Mouse (Mus musculus) testis, adult 2 months (tissue): ENCODE measurements around the gene Nipsnap2. TPM values are rescaled to one million over a fixed set of nuclear protein-coding genes. Genes with fewer than 3 reads are reported as not detected.
"Not testable (repeated sequence)": the region's sequence is repeated elsewhere in the genome, so short reads cannot be mapped to it uniquely, and the experiment has no call there.

Source experiments
- H3K27ac ChIP-seq: fragments of 200-500 bp; 2 replicates; pipeline ENCODE4 v1.5.1; 2012; ENCODE audit warnings: low read depth, low read length; ENCODE audit not compliant: control insufficient read depth, insufficient read depth
- H3K27me3 ChIP-seq: fragments of 200-500 bp; 2 replicates; pipeline ENCODE4 v1.6.1; 2012; ENCODE audit warnings: mild to moderate bottlenecking, low read length, moderate library complexity; ENCODE audit not compliant: control insufficient read depth, insufficient read depth
- H3K36me3 ChIP-seq: fragments of 200-500 bp; 2 replicates; pipeline ENCODE4 v1.6.1; 2012; ENCODE audit warnings: mild to moderate bottlenecking, low read length; ENCODE audit not compliant: control insufficient read depth, insufficient read depth
- H3K4me1 ChIP-seq: fragments of 200-500 bp; 2 replicates; pipeline ENCODE4 v1.6.1; 2012; ENCODE audit warnings: low read length; ENCODE audit not compliant: control insufficient read depth, insufficient read depth
- H3K4me3 ChIP-seq: fragments of 200-500 bp; 2 replicates; pipeline ENCODE4 v1.5.1; 2012; ENCODE audit warnings: low read depth, mild to moderate bottlenecking, low read length, moderate library complexity, mixed read lengths; ENCODE audit not compliant: control insufficient read depth
- CTCF ChIP-seq: fragments of 200-500 bp; IDR thresholded peaks from 2 replicates; pipeline ENCODE4 v1.5.1; 2012; ENCODE audit warnings: low read depth, mild to moderate bottlenecking, inconsistent platforms, low read length, moderate library complexity; ENCODE audit not compliant: control insufficient read depth, insufficient read depth, insufficient replicate concordance
- POLR2A ChIP-seq: fragments of 200-500 bp; IDR thresholded peaks from 2 replicates; pipeline ENCODE4 v1.6.1; 2012; ENCODE audit warnings: low read depth, mild to moderate bottlenecking, inconsistent platforms, low read length, moderate library complexity; ENCODE audit not compliant: control insufficient read depth
- polyA plus RNA-seq: library from polyadenylated mRNA; depleted of rRNA; stranded (reverse); fragments of >200 nt; gene quantifications from 2 replicates; pipeline ENCODE4 v1.2.3, GENCODE M21; 2012

Gene Nipsnap2
- polyA plus RNA-seq, 1 experiment: 15.6 TPM

GRCm38 (mm10) chr5:129770443-129771355, 45.8 kb downstream of the Nipsnap2 start:
- TF ChIP-seq POLR2A (no peak), CTCF (no peak)
- H3K27me3 ChIP-seq: no peaks in the 10 kb centered on the region
- no peak overlapping the region for H3K27ac ChIP-seq
- H3K4me3 ChIP-seq: no peak overlapping the region
- H3K4me1 ChIP-seq: no peaks in the 10 kb centered on the region
- peaks cover 2% of the 10 kb centered on the region for H3K36me3 ChIP-seq

- H3K4me1 ChIP-seq: no peaks in the 10 kb centered on the region
- peaks cover 2% of the 10 kb centered on the region for H3K36me3 ChIP-seq
- TF ChIP-seq POLR2A: no peak
- no peak for TF ChIP-seq CTCF
- no peak overlapping the region for H3K4me3 ChIP-seq
- no peaks in the 10 kb centered on the region for H3K27me3 ChIP-seq
- no peak overlapping the region for H3K27ac ChIP-seq
Measured at GRCm38 (mm10) chr5:129772433-129772832, 47.6 kb downstream of the Nipsnap2 start.

GRCm38 (mm10) chr5:129773330-129773729, 48.5 kb downstream of the Nipsnap2 start:
- not testable (repeated sequence) for H3K4me3 ChIP-seq, H3K27me3 ChIP-seq, H3K4me1 ChIP-seq, H3K27ac ChIP-seq, H3K36me3 ChIP-seq

- Histone ChIP-seq H3K36me3 (no peaks in the 10 kb centered on the region; the same call in 1 of the 2 replicates), H3K27me3 (no peaks in the 10 kb centered on the region), H3K4me1 (peaks cover 8% of the 10 kb centered on the region), H3K4me3 (no peak overlapping the region), H3K27ac (no peak overlapping the region)
- TF ChIP-seq POLR2A (no peak), CTCF (no peak)
Measured at GRCm38 (mm10) chr5:129774661-129775060, 49.8 kb downstream of the Nipsnap2 start.

- Histone ChIP-seq H3K27ac (no peak overlapping the region), H3K36me3 (no peaks in the 10 kb centered on the region; the same call in 1 of the 2 replicates), H3K27me3 (no peaks in the 10 kb centered on the region), H3K4me1 (peaks cover 8% of the 10 kb centered on the region), H3K4me3 (peak overlapping the region; percentile 78)
- TF ChIP-seq CTCF (no peak), POLR2A (no peak)
Measured at GRCm38 (mm10) chr5:129778348-129778995, 53.6 kb downstream of the Nipsnap2 start.

GRCm38 (mm10) chr5:129778996-129779716, 54.3 kb downstream of the Nipsnap2 start:
- Histone ChIP-seq H3K27ac (no peak overlapping the region), H3K4me1 (peaks cover 8% of the 10 kb centered on the region), H3K4me3 (peak overlapping the region; percentile 78), H3K36me3 (no peaks in the 10 kb centered on the region; the same call in 1 of the 2 replicates), H3K27me3 (no peaks in the 10 kb centered on the region)
- TF ChIP-seq POLR2A (0 out of 2 replicates have a peak, but pooled peaks have one; percentile 49), CTCF (no peak)

- Histone ChIP-seq H3K4me3 (no peak overlapping the region), H3K36me3 (no peaks in the 10 kb centered on the region; the same call in 1 of the 2 replicates), H3K27me3 (no peaks in the 10 kb centered on the region), H3K4me1 (peaks cover 8% of the 10 kb centered on the region), H3K27ac (no peak overlapping the region)
- TF ChIP-seq CTCF: no peak
- no peak for TF ChIP-seq POLR2A
Measured at GRCm38 (mm10) chr5:129780131-129780530, 55.3 kb downstream of the Nipsnap2 start.
